Mouse (Mus musculus) layer of hippocampus, adult 2 months (tissue): ENCODE data around the gene Adgre5. TPM values are rescaled to one million over a fixed set of nuclear protein-coding genes. Genes with fewer than 3 reads are reported as not detected.
A peak's percentile ranks its signal among the peaks of the same experiment; 100 is the strongest.

Source experiments
- DNase-seq, 2 experiments: peaks; one replicate each; pipeline ENCODE4 v3.0.0; 2022; ENCODE audit warnings: low spot score in 2 of 2
- H3K27ac ChIP-seq: fragments of 200-600 bp; 2 replicates; pipeline ENCODE4 v1.8.1; 2022
- H3K4me3 ChIP-seq: fragments of 200-600 bp; 2 replicates; pipeline ENCODE4 v1.8.1; 2022; ENCODE audit warnings: mild to moderate bottlenecking
- CTCF ChIP-seq: fragments of 200-600 bp; conservative IDR thresholded peaks from 2 replicates; pipeline ENCODE4 v1.8.1; 2022; ENCODE audit warnings: antibody characterized with exemption, mild to moderate bottlenecking, moderate library complexity
- total RNA-seq, 2 experiments: library from RNA; stranded (reverse); gene quantifications; 2 replicates each; pipeline ENCODE4 v1.2.3; 2021

The Adgre5 gene
- total RNA-seq, 2 experiments from 2014 or later = 8.1 to 12.4 TPM

DNA sequence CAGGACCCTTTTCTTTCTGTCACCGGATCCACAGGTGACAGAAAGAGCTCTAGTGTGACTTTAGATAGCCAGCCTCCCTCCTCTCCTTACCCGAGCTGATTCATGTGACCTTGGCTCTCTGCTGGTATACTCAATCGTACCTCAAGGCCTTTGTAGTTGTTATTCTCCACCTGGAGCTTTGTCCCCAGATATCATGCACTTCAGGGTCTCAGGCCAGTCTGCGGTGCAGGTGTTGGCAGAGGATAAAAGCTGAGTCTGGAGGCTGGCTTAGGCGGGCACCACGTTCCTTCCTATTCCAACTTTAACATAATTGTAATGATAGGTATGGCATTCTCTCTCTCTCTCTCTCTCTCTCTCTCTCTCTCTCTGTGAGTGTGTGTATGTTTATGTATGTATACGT lies 28.6 kb upstream of the Adgre5 start:
- Histone ChIP-seq H3K27ac (no peak overlapping the region), H3K4me3 (no peak overlapping the region)
- DNase-seq = no peak
- TF ChIP-seq CTCF = no peak

DNA sequence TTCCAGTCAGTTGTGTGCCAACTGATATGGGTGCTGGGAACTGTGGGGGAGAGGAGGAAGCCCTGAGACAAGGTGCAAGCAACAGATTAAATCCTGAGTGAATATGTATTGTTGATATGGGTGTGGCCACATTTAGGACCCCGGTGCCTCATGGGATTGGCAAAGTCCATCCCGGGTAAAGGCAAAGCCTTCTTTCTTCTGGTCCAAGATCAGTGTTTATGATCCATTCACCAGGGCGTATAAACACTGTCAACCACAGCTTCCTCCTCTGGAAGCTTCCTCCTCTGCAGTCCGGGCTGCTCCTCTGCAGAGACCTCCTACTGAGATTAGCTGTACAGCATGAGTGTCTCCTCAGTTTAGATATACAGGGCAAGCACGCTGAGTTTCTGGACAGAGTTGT lies 27.4 kb upstream of the Adgre5 start:
- Histone ChIP-seq H3K4me3 (no peak overlapping the region), H3K27ac (no peak overlapping the region)
- no peak for TF ChIP-seq CTCF
- DNase-seq = no peak

DNA sequence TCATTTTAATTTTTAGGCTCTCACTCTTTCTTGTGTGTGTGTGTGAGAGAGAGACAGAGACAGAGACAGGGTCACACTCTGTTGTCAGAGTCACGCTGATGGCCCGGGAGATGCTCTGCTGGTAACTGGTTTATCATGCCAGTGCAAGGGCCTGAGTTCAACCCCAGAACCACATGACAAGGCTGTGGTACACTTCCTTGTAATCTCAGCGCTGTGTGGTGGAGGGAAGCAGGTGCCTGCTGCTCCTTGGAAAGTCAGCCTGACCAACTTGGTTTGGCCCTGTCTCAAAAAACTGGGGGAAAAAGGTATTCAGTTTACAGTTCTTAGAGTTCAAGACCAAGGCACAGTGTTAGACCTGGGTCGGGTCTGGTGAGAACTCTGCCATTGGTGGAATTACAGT lies 26.3 kb upstream of the Adgre5 start:
- no peak overlapping the region for H3K27ac ChIP-seq
- DNase-seq = no peak
- no peak overlapping the region for H3K4me3 ChIP-seq
- no peak for TF ChIP-seq CTCF

DNA sequence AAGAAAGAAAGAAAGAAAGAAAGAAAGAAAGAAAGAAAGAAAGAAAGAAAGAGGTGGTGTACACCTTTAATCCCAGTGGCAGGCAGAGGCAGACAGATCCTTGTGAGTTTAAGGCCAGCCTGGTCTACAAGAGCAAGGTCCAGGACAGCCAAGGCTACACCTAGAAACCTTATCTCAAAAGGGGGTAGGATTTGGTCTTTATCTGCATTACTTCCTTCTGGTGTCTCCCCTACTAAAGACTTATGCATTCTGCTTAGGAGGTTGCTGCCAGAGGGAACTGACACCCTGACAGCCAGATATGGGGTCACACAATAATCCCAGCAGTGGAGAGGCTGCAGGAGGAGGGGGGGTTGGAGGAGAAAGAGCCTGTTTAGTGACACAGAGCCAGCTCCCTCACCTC lies 24.5 kb upstream of the Adgre5 start:
- Histone ChIP-seq H3K27ac (no peak overlapping the region), H3K4me3 (no peak overlapping the region)
- DNase-seq = no peak
- TF ChIP-seq CTCF = no peak

DNA sequence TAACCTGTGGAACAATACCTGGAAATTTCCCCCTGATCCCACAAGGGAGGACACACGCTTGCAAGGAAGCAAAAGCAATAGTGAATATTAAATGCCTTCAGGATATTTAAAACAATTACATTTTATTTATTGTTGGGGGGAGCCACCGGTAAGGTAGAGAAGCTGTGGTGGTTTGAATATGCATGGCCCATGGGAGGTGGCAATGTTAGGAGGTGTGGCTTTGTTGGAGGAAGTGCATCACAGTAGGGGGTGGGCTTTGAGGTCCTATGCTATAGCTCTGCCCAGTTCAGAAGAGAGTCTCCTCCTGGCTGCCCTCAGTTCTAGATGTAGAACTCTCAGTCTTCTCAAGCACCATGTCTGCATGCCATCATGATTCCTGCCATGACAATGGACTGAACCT lies 23.6 kb upstream of the Adgre5 start:
- Histone ChIP-seq H3K4me3 (no peak overlapping the region), H3K27ac (no peak overlapping the region)
- no peak for DNase-seq
- no peak for TF ChIP-seq CTCF

DNA sequence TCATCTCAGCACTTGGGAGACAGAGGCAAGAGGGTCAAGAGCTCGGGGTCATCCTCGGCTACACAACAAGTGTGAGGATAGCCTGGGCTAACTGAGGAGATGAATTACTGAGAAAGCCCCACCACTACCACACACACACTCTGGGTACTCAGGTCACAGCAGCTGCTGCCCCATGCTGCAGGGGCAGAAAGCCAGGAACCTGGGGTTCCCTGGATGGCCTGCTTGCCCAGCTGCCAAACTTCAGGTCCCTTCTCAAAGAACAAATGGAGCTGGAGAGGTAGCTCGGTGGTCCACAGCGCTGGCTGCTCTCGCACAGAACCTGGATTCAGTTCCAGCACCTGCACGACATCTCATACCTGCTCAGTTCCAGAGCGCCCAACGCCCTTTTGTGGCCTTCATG lies 23.0 kb upstream of the Adgre5 start:
- H3K4me3 ChIP-seq = no peak overlapping the region
- no peak for DNase-seq
- H3K27ac ChIP-seq = no peak overlapping the region
- TF ChIP-seq CTCF = no peak

DNA sequence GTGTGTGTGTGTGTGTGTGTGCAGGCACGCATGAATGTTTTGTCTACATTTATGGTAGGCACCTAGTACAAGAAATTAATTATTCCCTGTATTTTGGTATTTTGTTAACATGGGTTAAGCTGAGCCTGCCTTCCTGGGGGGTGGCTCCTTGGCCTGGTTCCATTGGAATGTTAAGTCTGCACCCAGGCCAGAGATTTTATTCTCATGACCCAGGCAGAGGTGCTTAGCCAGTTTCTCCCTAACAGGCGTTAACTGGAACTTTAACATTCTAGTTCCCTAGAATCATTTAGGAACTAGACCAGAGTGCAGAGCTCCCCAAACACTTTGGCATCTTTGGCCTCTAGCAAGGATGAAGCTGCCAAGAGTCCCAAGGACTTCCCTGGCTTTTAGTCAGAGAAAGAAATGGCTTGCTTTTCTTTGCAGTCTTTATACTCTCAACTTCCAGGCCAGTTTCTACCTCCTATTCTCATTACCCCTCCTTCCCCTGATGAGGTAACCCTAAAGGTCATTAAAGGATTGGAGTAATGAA lies 18.2 kb upstream of the Adgre5 start:
- Histone ChIP-seq H3K27ac (no peak overlapping the region), H3K4me3 (no peak overlapping the region)
- no peak for TF ChIP-seq CTCF
- DNase-seq = no peak

DNA sequence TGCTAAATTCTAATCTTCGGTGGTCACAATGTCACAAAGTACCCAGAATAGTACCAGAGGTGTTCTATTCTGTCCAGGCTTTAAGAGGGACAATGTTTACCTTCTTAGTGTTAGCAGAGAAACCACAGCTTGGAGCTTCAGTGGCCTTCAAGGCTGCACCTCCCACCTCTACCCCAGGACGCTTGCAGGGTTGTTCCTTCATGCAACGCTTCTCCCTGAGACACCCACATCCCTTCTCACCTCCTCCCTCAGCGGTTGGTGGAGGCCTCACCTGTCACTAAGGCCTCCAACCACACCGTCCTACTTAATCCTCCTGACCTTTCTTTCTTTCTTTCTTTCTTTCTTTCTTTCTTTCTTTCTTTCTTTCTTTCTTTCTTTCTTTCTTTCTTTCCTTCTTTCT lies 17.2 kb upstream of the Adgre5 start:
- TF ChIP-seq CTCF = no peak
- no peak for DNase-seq
- H3K4me3 ChIP-seq = no peak overlapping the region
- H3K27ac ChIP-seq = no peak overlapping the region

DNA sequence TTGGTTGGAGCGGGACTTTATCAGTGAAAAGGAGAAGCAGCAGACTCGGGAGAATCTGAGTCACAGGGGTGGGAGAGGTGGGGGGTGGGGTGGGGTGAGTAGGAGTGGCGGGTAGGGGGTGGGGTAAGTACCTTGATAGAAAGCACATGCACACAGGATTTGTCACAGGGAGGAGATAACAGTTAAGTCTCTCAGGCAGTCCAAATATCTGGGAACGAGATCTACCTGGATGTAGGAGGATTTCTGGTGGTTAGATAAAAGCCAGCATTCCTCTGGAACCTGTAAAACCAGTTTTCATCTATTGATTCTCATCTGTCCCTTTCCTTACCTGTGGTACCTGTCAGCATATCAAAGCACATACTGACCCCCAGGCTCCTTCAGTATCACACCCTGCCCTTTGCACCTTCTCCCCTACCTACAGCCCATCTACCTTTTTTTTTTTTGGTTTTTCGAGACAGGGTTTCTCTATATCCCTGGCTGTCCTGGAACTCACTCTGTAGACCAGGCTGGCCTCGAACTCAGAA lies 16.0 kb upstream of the Adgre5 start:
- no peak for TF ChIP-seq CTCF

DNA sequence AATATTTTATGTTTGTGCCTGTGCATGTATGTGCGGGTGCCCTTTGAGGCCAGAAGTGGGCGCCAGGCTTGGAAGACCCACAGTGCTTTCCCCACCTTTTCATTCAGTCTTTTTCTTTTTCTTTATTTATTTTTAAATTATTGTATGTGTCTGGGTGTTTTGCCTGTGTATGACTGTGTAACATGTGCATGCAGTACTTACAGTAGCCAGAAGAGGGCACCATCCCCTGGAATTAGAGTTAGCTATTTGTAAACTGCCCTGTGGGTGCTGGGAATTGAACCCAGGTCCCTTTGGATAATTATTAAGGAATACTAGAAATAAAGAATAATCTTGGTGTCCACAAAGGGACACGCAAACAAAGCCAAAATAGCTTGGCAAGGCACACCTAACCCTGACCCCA lies 15.1 kb upstream of the Adgre5 start:
- TF ChIP-seq CTCF = peak; percentile 69
- no peak for DNase-seq
- Histone ChIP-seq H3K27ac (no peak overlapping the region), H3K4me3 (no peak overlapping the region)

More for the DNA sequence above, 16.0 kb upstream of the Adgre5 start:
- H3K4me3 ChIP-seq = no peak overlapping the region
- DNase-seq = no peak
- H3K27ac ChIP-seq = no peak overlapping the region

DNA sequence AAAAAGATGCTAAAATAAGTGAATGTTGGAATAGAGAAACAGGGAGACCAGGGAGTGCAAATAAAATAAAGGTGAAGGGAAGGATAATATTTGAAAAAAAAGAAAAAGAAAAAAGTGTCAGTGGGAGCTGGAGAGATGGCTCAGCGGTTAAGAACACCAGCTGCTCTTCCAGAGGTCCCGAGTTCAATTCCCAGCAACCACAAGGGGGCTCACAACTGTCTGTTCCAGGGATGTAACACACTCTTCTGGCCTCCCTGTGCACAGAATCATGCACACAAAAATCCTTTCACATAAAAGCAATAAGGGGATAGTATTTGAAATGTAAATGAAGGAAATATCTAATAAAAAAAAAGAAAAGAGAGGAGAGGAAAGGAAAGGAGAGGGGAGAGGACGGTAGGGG lies 13.0 kb upstream of the Adgre5 start:
- no peak for DNase-seq
- Histone ChIP-seq H3K4me3 (no peak overlapping the region), H3K27ac (no peak overlapping the region)
- peak; percentile 48 for TF ChIP-seq CTCF

DNA sequence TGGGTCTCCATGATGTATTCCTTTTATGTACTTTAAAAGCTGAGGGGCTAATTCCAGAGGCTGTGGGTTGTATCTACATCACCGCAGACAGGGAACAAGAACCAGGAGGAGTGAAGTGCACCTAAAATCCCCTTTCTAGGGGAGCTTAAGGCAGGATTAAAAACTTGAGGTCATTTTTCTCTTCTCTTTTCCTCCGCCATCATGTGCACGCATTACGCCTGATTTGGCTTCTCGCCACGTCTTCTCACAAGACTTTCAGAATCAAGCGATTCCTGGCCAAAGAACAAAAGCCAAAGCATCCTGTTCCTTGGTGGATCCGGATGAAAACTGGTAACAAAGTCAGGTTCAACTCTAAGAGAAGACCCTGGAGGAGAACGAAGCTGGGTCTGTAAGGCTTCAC lies 8.1 kb upstream of the Adgre5 start:
- DNase-seq = no peak
- no peak for TF ChIP-seq CTCF

DNA sequence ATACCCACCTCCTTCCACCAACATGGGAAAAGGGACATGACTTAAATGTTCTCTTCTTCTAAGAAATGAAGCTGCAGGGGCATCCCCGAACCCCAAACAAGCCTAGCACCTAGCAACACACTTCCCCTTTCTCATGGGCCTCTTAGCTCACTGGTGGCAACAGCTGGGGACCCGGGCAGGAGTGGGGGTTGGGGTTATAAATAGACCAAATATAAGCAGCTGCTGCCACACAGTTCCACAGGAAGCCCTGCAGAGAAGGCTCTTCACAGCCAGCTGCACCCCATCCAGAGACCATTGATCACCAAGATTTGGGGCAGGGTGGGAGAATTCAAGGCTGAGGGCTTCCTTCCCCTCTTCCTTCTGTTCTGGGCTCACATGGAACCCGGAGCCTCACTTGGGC lies 7.6 kb upstream of the Adgre5 start:
- no peak for TF ChIP-seq CTCF
- no peak for DNase-seq
- Histone ChIP-seq H3K4me3 (no peak overlapping the region), H3K27ac (no peak overlapping the region)

More for the DNA sequence above, 8.1 kb upstream of the Adgre5 start:
- Histone ChIP-seq H3K4me3 (no peak overlapping the region), H3K27ac (no peak overlapping the region)

DNA sequence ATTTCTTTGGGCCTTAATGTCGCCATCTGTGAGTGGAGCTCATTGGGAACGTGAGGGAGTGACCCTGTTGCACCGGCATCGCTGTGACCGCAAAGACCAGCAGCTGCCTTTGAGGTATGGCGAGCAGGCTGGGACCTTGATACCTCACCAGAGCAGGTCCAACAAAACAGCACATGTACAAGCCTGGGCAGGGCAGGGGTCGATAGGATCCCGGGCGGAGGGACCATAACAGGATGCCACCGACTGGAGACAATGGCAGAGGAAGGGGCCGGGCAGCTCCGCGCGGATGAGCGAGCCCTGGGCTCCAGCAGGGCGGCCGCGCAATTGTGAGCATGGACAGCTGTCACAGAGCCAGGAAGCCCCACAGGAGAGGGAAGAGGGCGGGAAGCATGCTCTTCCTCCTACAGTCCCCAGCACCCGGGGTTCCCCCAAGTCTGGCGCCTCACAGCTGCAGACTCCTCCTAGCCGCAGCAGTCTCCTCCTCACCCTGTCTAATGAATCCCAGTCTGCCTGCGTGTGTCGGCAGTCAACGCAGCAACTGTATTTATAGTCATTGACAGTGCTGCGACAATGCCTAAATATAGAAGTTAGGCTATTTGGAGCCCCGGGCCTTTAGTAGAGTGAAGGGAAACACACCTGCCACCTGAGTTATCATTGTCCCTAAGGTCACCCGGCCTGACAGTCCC lies 6.7 kb upstream of the Adgre5 start:
- H3K4me3 ChIP-seq = peak overlapping the region; percentile 47
- TF ChIP-seq CTCF = peak; percentile 35; the same call in 1 of the 2 replicates
- DNase-seq = no peak
- H3K27ac ChIP-seq = peak overlapping the region; percentile 2; the same call in 1 of the 2 replicates

DNA sequence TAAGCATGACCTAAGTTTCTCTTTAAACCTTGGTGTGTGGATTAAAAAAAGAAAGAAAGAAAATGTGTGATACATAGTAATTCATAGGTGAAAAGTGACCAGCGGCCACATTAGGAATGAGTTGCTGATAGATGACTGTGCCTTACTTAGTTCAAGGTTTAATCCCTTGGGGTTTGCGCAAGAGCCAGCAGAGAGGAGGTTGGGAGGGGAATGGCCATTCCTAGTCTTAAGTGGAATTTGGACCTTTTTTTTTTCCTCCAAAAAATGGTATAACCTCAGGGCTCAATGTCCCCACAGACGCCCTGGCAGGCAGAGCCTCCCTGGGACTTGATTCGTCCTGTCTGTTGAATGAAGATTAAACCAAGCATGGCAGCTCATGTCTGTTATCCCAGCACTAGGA lies 2.9 kb upstream of the Adgre5 start:
- Histone ChIP-seq H3K4me3 (no peak overlapping the region), H3K27ac (no peak overlapping the region)
- no peak for TF ChIP-seq CTCF
- DNase-seq = no peak
